Mouse (Mus musculus): ENCODE results near the gene Fam169a. TPM values are rescaled to one million over a fixed set of nuclear protein-coding genes. Genes with fewer than 3 reads are reported as not detected.

Fam169a gene
- 11.3 and 12.2 TPM in 2 replicates for polyA plus RNA-seq (2016; fragmentation: Nextera tagmentation; extraction: Ambion mirVana)

DNA sequence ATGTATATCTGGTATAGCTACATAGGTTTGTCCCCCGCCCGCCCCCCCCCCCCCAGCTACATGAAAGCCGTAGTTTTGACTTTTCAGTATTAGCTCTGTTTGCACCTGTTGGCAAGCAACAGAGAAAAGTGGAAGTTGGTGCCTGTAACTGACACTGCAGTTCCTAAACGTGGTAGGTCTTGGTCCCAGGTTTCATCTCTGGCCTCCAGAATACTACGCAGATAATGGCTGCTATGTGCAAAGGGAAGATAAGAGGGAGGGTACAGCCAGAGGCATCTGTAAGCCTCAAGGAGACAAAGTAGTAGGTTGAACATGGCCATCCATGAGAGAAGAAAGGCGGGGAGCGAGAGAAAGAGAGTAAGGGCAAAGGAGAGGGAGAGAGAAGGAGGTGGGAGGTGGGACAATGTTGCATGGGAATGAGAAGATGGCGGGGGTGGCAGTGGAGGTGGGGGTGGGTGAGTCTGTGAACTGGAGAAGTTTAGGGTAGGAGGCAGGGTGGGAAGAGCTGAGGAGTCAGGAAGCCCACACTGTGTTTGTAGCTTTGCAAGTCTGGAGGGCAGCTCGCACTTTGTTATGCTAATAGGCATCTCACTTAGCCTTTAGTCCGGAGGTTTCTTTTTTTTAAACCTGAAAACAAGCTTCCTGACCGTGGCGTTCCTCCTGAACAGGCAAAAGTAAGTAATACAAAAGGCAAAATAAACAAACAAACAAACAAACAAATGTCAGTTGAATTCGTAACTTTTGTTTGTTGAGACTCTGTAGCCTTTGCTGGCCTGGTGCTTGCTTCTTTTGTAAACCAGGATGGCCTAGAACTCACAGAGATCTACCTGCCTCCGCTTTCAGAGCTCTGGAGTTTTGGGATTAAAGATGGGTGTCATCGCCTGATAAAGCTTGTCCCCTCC, at the start of gene Fam169a:
Gene Fam169a, plus strand, starts transcription at position 638 of the 902 bp plus-strand sequence.
- Histone ChIP-seq H3K36me3 (replicated peaks) (no peaks in the 10 kb centered on the region), H3K4me3 (peak within 1 kb of the TSS; percentile 25), H3K27me3 (ENCODE audit: poor library complexity, severe bottlenecking) (peaks cover 49% of the 10 kb centered on the region), H3K27ac (peak within 1 kb of the TSS; percentile 48), H3K9me3 (peaks cover 6% of the 10 kb centered on the region; the same call in 1 of the 2 replicates), H3K4me1 (peaks cover 38% of the 10 kb centered on the region)
- no peak for DNase-seq (ENCODE audit: extremely low spot score, low spot score)
- 36% methylated on average over 15 of the region's 15 CpGs for WGBS

DNA sequence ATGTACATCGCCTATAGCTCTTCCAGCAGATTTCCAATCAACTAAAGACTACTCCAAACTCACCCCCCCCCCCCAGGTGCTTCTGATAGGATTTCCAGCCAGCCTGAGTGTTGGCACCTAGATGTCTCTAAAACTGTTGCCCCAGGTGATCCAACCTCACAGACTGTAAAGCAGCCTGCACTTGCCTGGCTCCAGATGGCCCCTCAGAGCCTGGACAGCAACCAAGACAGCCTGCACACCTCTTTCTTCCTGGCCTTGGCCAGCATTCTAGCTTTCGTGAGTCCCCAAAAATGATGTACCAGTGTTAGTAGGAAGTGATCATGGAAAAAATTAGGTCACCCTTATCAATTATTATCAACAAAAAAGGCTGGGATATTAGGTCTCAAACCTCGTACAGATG, 49.4 kb upstream of the Fam169a start:
- Histone ChIP-seq H3K9me3 (no peaks in the 10 kb centered on the region), H3K4me3 (no peak overlapping the region), H3K27me3 (ENCODE audit: poor library complexity, severe bottlenecking) (no peaks in the 10 kb centered on the region), H3K27ac (no peak overlapping the region), H3K4me1 (no peaks in the 10 kb centered on the region), H3K36me3 (replicated peaks) (no peaks in the 10 kb centered on the region)
- DNase-seq (ENCODE audit: extremely low spot score, low spot score): no peak
- 89% methylated on average over 3 of the region's 3 CpGs for WGBS

GRCm38 (mm10) chr13:97020122-97020521, 47.0 kb upstream of the Fam169a start:
- 82% methylated on average over 5 of the region's 5 CpGs for WGBS
- no peaks in the 10 kb centered on the region for H3K36me3 ChIP-seq (replicated peaks)
- no peak for DNase-seq (ENCODE audit: extremely low spot score, low spot score)
- H3K27me3 ChIP-seq (ENCODE audit: poor library complexity, severe bottlenecking): no peaks in the 10 kb centered on the region
- no peaks in the 10 kb centered on the region for H3K9me3 ChIP-seq
- no peaks in the 10 kb centered on the region for H3K4me1 ChIP-seq
- H3K27ac ChIP-seq: no peak overlapping the region
- no peak overlapping the region for H3K4me3 ChIP-seq

DNA sequence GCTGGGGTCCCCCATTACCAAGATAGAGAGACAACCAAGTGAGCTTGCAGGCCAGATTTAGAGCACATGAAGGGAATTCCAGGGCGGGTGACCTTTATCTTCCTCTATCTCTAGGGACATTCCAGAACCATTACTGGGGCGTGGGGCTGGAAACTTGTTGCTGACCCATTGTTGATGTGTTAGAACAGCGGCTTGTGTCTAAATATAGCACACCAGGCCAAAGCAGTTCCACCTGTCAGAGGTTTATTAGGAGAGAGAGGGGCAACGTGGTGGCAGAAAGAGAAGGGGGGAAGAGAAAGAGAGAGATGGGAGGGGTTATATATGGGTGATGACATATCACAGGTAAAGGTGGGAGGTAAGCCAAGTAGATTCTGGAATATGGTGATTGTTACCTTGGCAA, 45.2 kb upstream of the Fam169a start:
- H3K4me1 ChIP-seq: no peaks in the 10 kb centered on the region
- 70% methylated on average over 4 of the region's 4 CpGs for WGBS
- DNase-seq (ENCODE audit: extremely low spot score, low spot score): no peak
- no peaks in the 10 kb centered on the region for H3K36me3 ChIP-seq (replicated peaks)
- H3K27ac ChIP-seq: no peak overlapping the region
- H3K9me3 ChIP-seq: no peaks in the 10 kb centered on the region
- H3K27me3 ChIP-seq (ENCODE audit: poor library complexity, severe bottlenecking): no peaks in the 10 kb centered on the region
- H3K4me3 ChIP-seq: no peak overlapping the region

- no peak for DNase-seq (ENCODE audit: extremely low spot score, low spot score)
- Histone ChIP-seq H3K9me3 (no peaks in the 10 kb centered on the region), H3K4me1 (no peaks in the 10 kb centered on the region), H3K36me3 (replicated peaks) (no peaks in the 10 kb centered on the region), H3K27me3 (ENCODE audit: poor library complexity, severe bottlenecking) (no peaks in the 10 kb centered on the region), H3K4me3 (no peak overlapping the region), H3K27ac (no peak overlapping the region)
- WGBS: 89% methylated on average over 13 of the region's 13 CpGs
These were observed 37.0 kb upstream of the Fam169a start for GRCm38 (mm10) chr13:97030075-97030474.

- Histone ChIP-seq H3K27me3 (ENCODE audit: poor library complexity, severe bottlenecking) (no peaks in the 10 kb centered on the region), H3K4me1 (no peaks in the 10 kb centered on the region), H3K27ac (no peak within 1 kb of the TSS), H3K4me3 (no peak within 1 kb of the TSS), H3K36me3 (replicated peaks) (no peaks in the 10 kb centered on the region), H3K9me3 (no peaks in the 10 kb centered on the region)
- WGBS: 90% methylated on average over 2 of the region's 2 CpGs
- DNase-seq (ENCODE audit: extremely low spot score, low spot score): no peak
These were observed 32.8 kb upstream of the Fam169a start, which contains the start of gene 1700029F12Rik for GRCm38 (mm10) chr13:97034262-97034661. 1700029F12Rik (minus strand) TSS chr13:97034362.

- no peak for DNase-seq (ENCODE audit: extremely low spot score, low spot score)
- 81% methylated on average over 6 of the region's 6 CpGs for WGBS
- H3K9me3 ChIP-seq: no peaks in the 10 kb centered on the region
These were observed 15.9 kb upstream of the Fam169a start for GRCm38 (mm10) chr13:97051158-97051557.

GRCm38 (mm10) chr13:97052667-97053066, 14.4 kb upstream of the Fam169a start:
- peaks cover 5% of the 10 kb centered on the region; the same call in 1 of the 2 replicates for H3K4me1 ChIP-seq
- no peak overlapping the region for H3K4me3 ChIP-seq
- no peaks in the 10 kb centered on the region for H3K9me3 ChIP-seq
- no peaks in the 10 kb centered on the region for H3K36me3 ChIP-seq (replicated peaks)
- no peaks in the 10 kb centered on the region for H3K27me3 ChIP-seq (ENCODE audit: poor library complexity, severe bottlenecking)
- peak; percentile 72 for DNase-seq (ENCODE audit: extremely low spot score, low spot score)
- no peak overlapping the region for H3K27ac ChIP-seq
- WGBS: 22% methylated on average over 11 of the region's 11 CpGs

More at GRCm38 (mm10) chr13:97051158-97051557, 15.9 kb upstream of the Fam169a start:
- H3K4me3 ChIP-seq: no peak overlapping the region
- H3K27ac ChIP-seq: no peak overlapping the region
- H3K36me3 ChIP-seq (replicated peaks): no peaks in the 10 kb centered on the region
- no peaks in the 10 kb centered on the region for H3K4me1 ChIP-seq
- no peaks in the 10 kb centered on the region for H3K27me3 ChIP-seq (ENCODE audit: poor library complexity, severe bottlenecking)

GRCm38 (mm10) chr13:97053844-97054243, 13.2 kb upstream of the Fam169a start:
- 89% methylated on average over 8 of the region's 8 CpGs for WGBS
- H3K9me3 ChIP-seq: no peaks in the 10 kb centered on the region
- no peaks in the 10 kb centered on the region for H3K27me3 ChIP-seq (ENCODE audit: poor library complexity, severe bottlenecking)
- DNase-seq (ENCODE audit: extremely low spot score, low spot score): no peak
- H3K4me1 ChIP-seq: peaks cover 8% of the 10 kb centered on the region; the same call in 1 of the 2 replicates
- H3K36me3 ChIP-seq (replicated peaks): no peaks in the 10 kb centered on the region
- H3K4me3 ChIP-seq: no peak overlapping the region
- no peak overlapping the region for H3K27ac ChIP-seq

- no peak for DNase-seq (ENCODE audit: extremely low spot score, low spot score)
- no peak overlapping the region for H3K27ac ChIP-seq
- no peaks in the 10 kb centered on the region for H3K9me3 ChIP-seq
- H3K4me3 ChIP-seq: no peak overlapping the region
- H3K27me3 ChIP-seq (ENCODE audit: poor library complexity, severe bottlenecking): no peaks in the 10 kb centered on the region
- WGBS: 57% methylated on average over 4 of the region's 4 CpGs
- no peaks in the 10 kb centered on the region for H3K36me3 ChIP-seq (replicated peaks)
- H3K4me1 ChIP-seq: peaks cover 14% of the 10 kb centered on the region
These were observed 9.3 kb upstream of the Fam169a start for GRCm38 (mm10) chr13:97057817-97058216.

GRCm38 (mm10) chr13:97059746-97060145, 7.3 kb upstream of the Fam169a start:
- no peaks in the 10 kb centered on the region for H3K27me3 ChIP-seq (ENCODE audit: poor library complexity, severe bottlenecking)
- peaks cover 21% of the 10 kb centered on the region for H3K4me1 ChIP-seq
- no peaks in the 10 kb centered on the region for H3K36me3 ChIP-seq (replicated peaks)
- H3K4me3 ChIP-seq: no peak overlapping the region
- H3K9me3 ChIP-seq: no peaks in the 10 kb centered on the region
- WGBS: 93% methylated on average over 6 of the region's 6 CpGs
- H3K27ac ChIP-seq: no peak overlapping the region
- DNase-seq (ENCODE audit: extremely low spot score, low spot score): no peak

DNA sequence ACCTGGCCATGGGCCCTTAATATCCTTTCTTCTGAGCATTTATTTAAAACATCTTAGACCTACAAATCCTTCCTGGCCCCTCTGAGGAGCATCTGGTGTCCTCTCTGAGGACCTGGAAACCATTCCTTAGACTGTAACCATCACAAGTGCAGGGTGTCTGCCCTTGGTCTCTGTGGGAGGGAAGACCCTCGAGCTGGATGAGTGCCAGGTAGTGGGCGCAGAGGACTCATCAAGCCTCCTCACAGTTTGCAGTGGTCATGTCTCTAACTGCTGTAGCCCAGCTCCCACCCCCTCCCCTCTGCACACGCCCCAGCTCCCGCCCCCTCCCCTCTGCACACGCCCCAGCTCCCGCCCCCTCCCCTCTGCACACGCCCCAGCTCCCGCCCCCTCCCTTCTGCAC, 6.8 kb upstream of the Fam169a start:
- Histone ChIP-seq H3K27me3 (ENCODE audit: poor library complexity, severe bottlenecking) (peaks cover 2% of the 10 kb centered on the region; the same call in 1 of the 2 replicates), H3K36me3 (replicated peaks) (no peaks in the 10 kb centered on the region), H3K27ac (no peak overlapping the region), H3K9me3 (peaks cover under 1% of the 10 kb centered on the region; the same call in 1 of the 2 replicates), H3K4me3 (no peak overlapping the region), H3K4me1 (peaks cover 26% of the 10 kb centered on the region)
- DNase-seq (ENCODE audit: extremely low spot score, low spot score): no peak
- WGBS: 47% methylated on average over 5 of the region's 8 CpGs

DNA sequence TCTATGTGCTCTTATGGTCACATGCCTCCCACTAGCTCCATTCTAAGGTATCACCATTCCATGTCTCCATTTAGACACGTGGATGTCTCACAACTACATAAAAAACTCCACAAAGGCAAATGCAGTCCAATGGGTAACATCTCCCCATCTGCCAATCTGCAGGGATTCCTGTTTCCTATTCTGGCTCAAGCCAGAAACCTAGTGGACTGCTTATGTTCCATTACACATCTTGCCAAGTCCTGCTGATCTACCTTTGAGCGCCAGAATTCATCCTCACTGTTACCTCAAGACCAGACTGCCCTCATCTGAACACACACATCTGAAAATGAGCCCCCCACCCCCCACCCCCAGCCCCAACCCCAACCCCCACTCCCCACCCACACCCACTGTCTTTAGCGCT, 4.9 kb upstream of the Fam169a start:
- 92% methylated on average over 3 of the region's 3 CpGs for WGBS
- no peak overlapping the region for H3K4me3 ChIP-seq
- peaks cover 19% of the 10 kb centered on the region for H3K27me3 ChIP-seq (ENCODE audit: poor library complexity, severe bottlenecking)
- DNase-seq (ENCODE audit: extremely low spot score, low spot score): no peak
- H3K36me3 ChIP-seq (replicated peaks): no peaks in the 10 kb centered on the region
- H3K4me1 ChIP-seq: peaks cover 34% of the 10 kb centered on the region
- H3K9me3 ChIP-seq: peaks cover 6% of the 10 kb centered on the region; the same call in 1 of the 2 replicates
- H3K27ac ChIP-seq: no peak overlapping the region
